Mouse (Mus musculus) liver, embryonic 14.5 days (tissue): ENCODE data around the gene Cacna1a.

Experiments used
- CTCF ChIP-seq: IDR thresholded peaks from 2 replicates; pipeline ENCODE4 v1.5.1; 2016; ENCODE audit warnings: antibody characterized with exemption, low read depth, control low read depth
- EP300 ChIP-seq: IDR thresholded peaks from 2 replicates; pipeline ENCODE4 v1.6.1; 2016; ENCODE audit warnings: antibody characterized with exemption, low read depth

- TF ChIP-seq CTCF (no peak), EP300 (no peak)
Observed at GRCm38 (mm10) chr8:84555269-84555668, 167.0 kb downstream of the Cacna1a start.
